Mouse (Mus musculus): ENCODE results near the gene Rrnad1. TPM values are rescaled to one million over a fixed set of nuclear protein-coding genes. Genes with fewer than 3 reads are reported as not detected.

Rrnad1 gene
- 14.0 and 18.9 TPM in 2 replicates for polyA plus RNA-seq (2015; fragmentation: Nextera tagmentation; extraction: Ambion mirVana)

GRCm38 (mm10) chr3:87930078-87930795, at the start of gene Rrnad1, which contains the start of gene Isg20l2:
Gene Rrnad1 (minus strand): TSS chr3:87930717.
Gene Isg20l2 (plus strand): TSS chr3:87930314.

GRCm38 (mm10) chr3:87970939-87971488, 40.5 kb upstream of the Rrnad1 start, which contains the start of gene Nes:
Gene Nes (plus strand): TSS chr3:87971078.

GRCm38 (mm10) chr3:87948378-87949265, 18.1 kb upstream of the Rrnad1 start, which contains the start of gene Crabp2:
Gene Crabp2 (plus strand): TSS chr3:87948666.

GRCm38 (mm10) chr3:87919336-87920108, 11.0 kb downstream of the Rrnad1 start, which contains the start of gene Mrpl24:
Gene Mrpl24 (plus strand): TSS chr3:87919506.

GRCm38 (mm10) chr3:87905880-87906485, 24.5 kb downstream of the Rrnad1 start, which contains the start of gene Hdgf:
Gene Hdgf (plus strand): TSS chr3:87906321.

GRCm38 (mm10) chr3:87885281-87886003, 45.1 kb downstream of the Rrnad1 start, which contains the start of gene Prcc:
Gene Prcc (minus strand): TSS chr3:87885608.

Other genes with a start within 250 kb of the Rrnad1 start
- 1.4 TPM in 2 replicates for gene Lrrc71, start 182.1 kb downstream of the Rrnad1 start, polyA plus RNA-seq (2015; fragmentation: Nextera tagmentation; extraction: Ambion mirVana)
- gene Ntrk1, start 135.6 kb downstream of the Rrnad1 start, polyA plus RNA-seq (2015; fragmentation: Nextera tagmentation; extraction: Ambion mirVana) = 1.9 and 13.1 TPM in 2 replicates
- 0.19 and 0.23 TPM in 2 replicates for gene Insrr, start 133.8 kb downstream of the Rrnad1 start, polyA plus RNA-seq (2015; fragmentation: Nextera tagmentation; extraction: Ambion mirVana)
- 7.2 and 7.6 TPM in 2 replicates for gene Pear1, start 106.4 kb downstream of the Rrnad1 start, polyA plus RNA-seq (2015; fragmentation: Nextera tagmentation; extraction: Ambion mirVana)
- not detected in 2 replicates for gene Sh2d2a, start 84.0 kb downstream of the Rrnad1 start, polyA plus RNA-seq (2015; fragmentation: Nextera tagmentation; extraction: Ambion mirVana)
- gene Prcc, start 45.1 kb downstream of the Rrnad1 start, polyA plus RNA-seq (2015; fragmentation: Nextera tagmentation; extraction: Ambion mirVana) = 16.3 and 16.7 TPM in 2 replicates
- 126 and 131 TPM in 2 replicates for gene Hdgf, start 24.4 kb downstream of the Rrnad1 start, polyA plus RNA-seq (2015; fragmentation: Nextera tagmentation; extraction: Ambion mirVana)
- gene Mrpl24, start 11.2 kb downstream of the Rrnad1 start, polyA plus RNA-seq (2015; fragmentation: Nextera tagmentation; extraction: Ambion mirVana) = 49.6 and 51.7 TPM in 2 replicates
- 15.5 and 16.3 TPM in 2 replicates for gene Isg20l2, start 403 bp downstream of the Rrnad1 start, polyA plus RNA-seq (2015; fragmentation: Nextera tagmentation; extraction: Ambion mirVana)
- gene Crabp2, start 17.9 kb upstream of the Rrnad1 start, polyA plus RNA-seq (2015; fragmentation: Nextera tagmentation; extraction: Ambion mirVana) = 35.8 and 56.7 TPM in 2 replicates
- gene Nes, start 40.4 kb upstream of the Rrnad1 start, polyA plus RNA-seq (2015; fragmentation: Nextera tagmentation; extraction: Ambion mirVana) = 9.6 and 10.4 TPM in 2 replicates
- gene Bcan, start 69.5 kb upstream of the Rrnad1 start, polyA plus RNA-seq (2015; fragmentation: Nextera tagmentation; extraction: Ambion mirVana) = 283 and 338 TPM in 2 replicates
- 0.79 and 0.92 TPM in 2 replicates for gene Hapln2, start 96.9 kb upstream of the Rrnad1 start, polyA plus RNA-seq (2015; fragmentation: Nextera tagmentation; extraction: Ambion mirVana)
- gene Gpatch4, start 112.4 kb upstream of the Rrnad1 start, polyA plus RNA-seq (2015; fragmentation: Nextera tagmentation; extraction: Ambion mirVana) = 29.4 and 33.1 TPM in 2 replicates
- 166 TPM in 2 replicates for gene Naxe, start 127.8 kb upstream of the Rrnad1 start, polyA plus RNA-seq (2015; fragmentation: Nextera tagmentation; extraction: Ambion mirVana)
- not detected in 2 replicates for gene Ttc24, start 147.6 kb upstream of the Rrnad1 start, polyA plus RNA-seq (2015; fragmentation: Nextera tagmentation; extraction: Ambion mirVana)
- 1.1 and 1.7 TPM in 2 replicates for gene Iqgap3, start 151.3 kb upstream of the Rrnad1 start, polyA plus RNA-seq (2015; fragmentation: Nextera tagmentation; extraction: Ambion mirVana)
- 14.9 and 18.3 TPM in 2 replicates for gene Mef2d, start 211.7 kb upstream of the Rrnad1 start, polyA plus RNA-seq (2015; fragmentation: Nextera tagmentation; extraction: Ambion mirVana)